Mouse (Mus musculus) cortical plate, adult 2 months (tissue): ENCODE data around the gene Cdkn2aip.

Experiments
- CTCF ChIP-seq: fragments of 200-500 bp; IDR thresholded peaks from 2 replicates; pipeline ENCODE4 v1.5.1; 2011; ENCODE audit warnings: mild to moderate bottlenecking, control low read depth, low read length; ENCODE audit not compliant: insufficient read depth; ENCODE audit errors: extremely low read depth
- POLR2A ChIP-seq: fragments of 200-500 bp; IDR thresholded peaks from 2 replicates; pipeline ENCODE4 v1.6.1; 2011; ENCODE audit warnings: mild to moderate bottlenecking, low read length, control low read depth; ENCODE audit not compliant: insufficient read depth; ENCODE audit errors: extremely low read depth

DNA sequence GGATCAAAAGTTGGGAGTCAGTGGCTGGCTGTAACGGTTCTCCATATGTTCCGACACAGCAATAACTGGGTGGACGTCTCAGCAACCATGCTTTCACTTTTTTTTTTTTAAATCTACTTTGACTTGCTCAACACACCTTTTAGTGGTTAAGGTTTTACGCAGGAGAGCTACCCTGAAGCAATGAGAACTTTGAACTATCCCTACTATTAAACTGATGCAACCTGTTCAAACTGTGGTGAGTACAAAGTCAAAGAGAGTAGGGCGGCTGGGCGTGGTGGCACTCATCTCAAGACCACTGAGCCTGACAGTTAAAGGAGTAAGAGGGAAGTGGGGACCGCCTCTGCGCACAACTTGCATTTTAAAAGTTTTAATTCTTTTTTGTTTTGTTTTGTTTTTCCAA is 7.0 kb downstream of the Cdkn2aip start:
- TF ChIP-seq CTCF (no peak), POLR2A (no peak)
